ENCODE assay signal across 20 mouse cellular contexts in the genomic region with DNA sequence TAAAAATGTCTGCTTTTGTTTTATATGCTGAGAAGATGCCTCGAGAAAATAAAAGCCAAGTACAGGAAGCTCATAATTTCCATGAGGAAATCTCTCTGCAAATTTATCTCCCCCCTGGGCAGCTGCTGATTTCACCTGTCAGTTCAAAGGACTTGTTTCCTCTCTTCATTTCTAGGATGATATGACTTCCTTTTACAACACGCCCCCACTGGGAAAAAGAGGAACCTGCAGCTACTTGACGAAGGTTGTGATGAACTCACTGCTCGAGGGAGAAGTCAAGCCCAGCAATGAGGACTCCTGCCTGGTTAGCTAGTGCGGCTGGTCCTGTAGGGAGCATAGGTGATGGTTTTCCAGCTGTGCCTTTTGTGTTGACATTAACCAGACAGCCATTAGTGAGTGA.
A peak's percentile ranks its signal among the peaks of the same experiment; 100 is the strongest.
DNase-seq lines count a peak whose midpoint lies in the region; ATAC-seq and TF ChIP-seq lines count a peak whose summit lies in the region.
"Had no signal": no experiment of that assay in that cellular context is flagged by ENCODE, and none has a peak within 500 bp of the region (broad histone marks: within the 10 kb centered on the region; RNA-seq: fewer than 3 reads in every experiment).

No protein-coding gene starts in this region.

- H3K4me1 ChIP-seq in midbrain, postnatal 0 days (ENCODE audit: insufficient read depth, low read length): no peaks in the 10 kb centered on the region
- H3K4me1 ChIP-seq in midbrain, embryonic 11.5 days (ENCODE audit: control insufficient read depth, insufficient read depth, low read length): no peaks in the 10 kb centered on the region
- H3K4me1 ChIP-seq: hindbrain, embryonic 13.5 days; limb, embryonic 13.5 days had no signal

- ATAC-seq in midbrain, postnatal 0 days (ENCODE audit: low FRiP score): no peak
- ATAC-seq in midbrain, embryonic 11.5 days (ENCODE audit: low FRiP score): no peak
- ATAC-seq in megakaryocyte progenitor cell, adult 5-6 weeks (replicated peaks; ENCODE audit: poor library complexity): peak; percentile 87
- ATAC-seq: forebrain, embryonic 16.5 days; intestine, embryonic 16.5 days had no signal

- H3K4me3 ChIP-seq in midbrain, postnatal 0 days (ENCODE audit: low read depth, low read length): no peak overlapping the region
- no peak overlapping the region for H3K4me3 ChIP-seq in midbrain, embryonic 11.5 days (ENCODE audit: low read depth, low read length)
- H3K4me3 ChIP-seq: erythroblast, embryonic 14.5 days; gastrocnemius, adult 2 months; heart, adult 2 months; hindbrain, embryonic 13.5 days; limb, embryonic 13.5 days; myocyte had no signal

- no peaks in the 10 kb centered on the region for H3K36me3 ChIP-seq in midbrain, postnatal 0 days (ENCODE audit: insufficient read depth, low read length)
- H3K36me3 ChIP-seq in midbrain, embryonic 11.5 days (ENCODE audit: control insufficient read depth, insufficient read depth, low read length): no peaks in the 10 kb centered on the region; the same call in none of the 2 replicates

- H3K27me3 ChIP-seq in midbrain, postnatal 0 days (ENCODE audit: insufficient read depth, low read length): no peaks in the 10 kb centered on the region
- H3K27me3 ChIP-seq in midbrain, embryonic 11.5 days (ENCODE audit: control insufficient read depth, insufficient read depth, low read length): no peaks in the 10 kb centered on the region
- H3K27me3 ChIP-seq: hindbrain, embryonic 13.5 days; limb, embryonic 13.5 days had no signal

- no peaks in the 10 kb centered on the region for H3K9me3 ChIP-seq in midbrain, postnatal 0 days (ENCODE audit: low read length)
- no peaks in the 10 kb centered on the region for H3K9me3 ChIP-seq in midbrain, embryonic 11.5 days (ENCODE audit: control insufficient read depth, low read length)
- H3K9me3 ChIP-seq: hindbrain, embryonic 13.5 days; limb, embryonic 13.5 days had no signal

- peak; percentile 33 for TF ChIP-seq CTCF in midbrain, postnatal 0 days (IDR thresholded peaks at IDR 0.05)

- 52% methylated on average over 5 of the region's 5 CpGs for WGBS in midbrain, postnatal 0 days
- 82% methylated on average over 5 of the region's 5 CpGs for WGBS in midbrain, embryonic 11.5 days

- DNase-seq in midbrain, postnatal 0 days (ENCODE audit: low spot score): no peak
- no peak for DNase-seq in midbrain, embryonic 11.5 days (ENCODE audit: low spot score, missing footprints)
- DNase-seq in ZHBTc4 (ENCODE audit: low read depth, low spot score): peak; percentile 7
- DNase-seq in thymus, postnatal 25 days: peak; percentile 42
- DNase-seq in cerebellum, adult 18-20 months: no peak
- no peak for DNase-seq in gastrocnemius, adult 8-10 months (ENCODE audit: low spot score in 2 of 2)
- no peak for DNase-seq in ovary, postnatal 36 days (ENCODE audit: low spot score)
- DNase-seq: adrenal gland, adult 2 months; cerebellum, adult 9-11 months; gastrocnemius, adult 2 months; heart, adult 2 months; kidney, postnatal 25 days had no signal

- no peak overlapping the region for H3K9ac ChIP-seq in midbrain, postnatal 0 days (replicated peaks; ENCODE audit: low read length, poor library complexity, severe bottlenecking)
- H3K9ac ChIP-seq in midbrain, embryonic 11.5 days (ENCODE audit: low read length): no peak overlapping the region
- H3K9ac ChIP-seq: hindbrain, embryonic 13.5 days; limb, embryonic 13.5 days had no signal

- H3K27ac ChIP-seq in midbrain, postnatal 0 days (ENCODE audit: low read depth, low read length): no peak overlapping the region
- no peak overlapping the region for H3K27ac ChIP-seq in midbrain, embryonic 11.5 days (ENCODE audit: low read depth, low read length)
- H3K27ac ChIP-seq: gastrocnemius, adult 2 months; heart, adult 2 months; hindbrain, embryonic 13.5 days; limb, embryonic 13.5 days; macrophage had no signal

- no peak overlapping the region for H3K4me2 ChIP-seq in midbrain, postnatal 0 days (ENCODE audit: low read depth, low read length, poor library complexity, severe bottlenecking)
- no peak overlapping the region for H3K4me2 ChIP-seq in midbrain, embryonic 11.5 days
- H3K4me2 ChIP-seq: hindbrain, embryonic 13.5 days; limb, embryonic 13.5 days had no signal

Comparison
In these comparisons a context has a peak if more than half of its experiments do, and no peak if none do; other contexts are left out.
1. DNase-seq: peak in ZHBTc4 (single experiment) and thymus, postnatal 25 days (single experiment); none in midbrain, postnatal 0 days (single experiment), midbrain, embryonic 11.5 days (single experiment), cerebellum, adult 18-20 months (0 of 2), gastrocnemius, adult 8-10 months (0 of 2) and ovary, postnatal 36 days (single experiment).